Mouse (Mus musculus): ENCODE results near the gene Svep1.

DNA sequence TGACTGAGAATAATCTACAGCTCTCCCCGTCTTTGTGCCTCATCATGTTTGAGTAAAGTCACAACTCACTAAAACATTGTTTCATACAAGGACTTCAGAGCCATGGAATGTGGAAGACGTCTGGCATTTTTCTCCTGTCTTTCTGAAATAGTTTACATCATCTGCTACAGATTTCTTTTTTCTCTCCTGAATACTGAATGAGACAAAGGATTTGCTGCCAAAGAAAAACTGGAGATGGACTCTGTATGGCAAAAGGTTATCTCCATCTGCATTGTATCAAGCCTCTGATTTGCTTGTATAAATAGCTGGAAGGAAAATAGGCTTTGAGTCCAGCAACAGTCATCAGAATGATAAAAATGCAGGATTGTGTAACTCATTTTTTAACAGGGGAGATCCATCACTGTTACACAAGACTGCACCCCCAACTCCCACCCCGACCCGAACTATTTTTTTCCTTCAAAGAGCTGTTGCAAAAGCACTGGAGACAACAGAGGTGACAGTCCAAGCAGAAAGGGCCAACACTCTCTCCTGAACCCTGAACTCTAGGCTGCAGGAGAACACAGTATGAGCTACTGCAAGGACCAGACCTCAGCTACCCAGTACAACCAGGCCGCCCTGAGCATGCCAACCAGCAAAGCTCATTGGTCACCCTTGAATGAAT is 21.8 kb downstream of the Svep1 start:
- no peak for TF ChIP-seq USF1 (IDR thresholded peaks at IDR 0.05; ENCODE audit: low read depth)
- no peak for TF ChIP-seq CTCF (IDR thresholded peaks at IDR 0.05; ENCODE audit: control insufficient read depth, insufficient read depth, insufficient read length)
- TF ChIP-seq CEBPB (IDR thresholded peaks at IDR 0.05; ENCODE audit: low read depth): no peak
- no peak for TF ChIP-seq MYOG (IDR thresholded peaks at IDR 0.05; ENCODE audit: control insufficient read depth, extremely low read depth, insufficient read length)
- no peak for TF ChIP-seq MAX (IDR thresholded peaks at IDR 0.05)
- no peak for TF ChIP-seq MYOD1 (IDR thresholded peaks at IDR 0.05; ENCODE audit: control insufficient read depth, insufficient read length, low read depth)
- TF ChIP-seq FOSL1 (IDR thresholded peaks at IDR 0.05; ENCODE audit: insufficient read depth, low read length, poor library complexity, severe bottlenecking): no peak
